Mouse (Mus musculus): Measurements from ENCODE around the gene Gcnt2. TPM values are rescaled to one million over a fixed set of nuclear protein-coding genes. Genes with fewer than 3 reads are reported as not detected.
"Not testable (repeated sequence)": the region's sequence is repeated elsewhere in the genome, so short reads cannot be mapped to it uniquely, and the experiment has no call there.

The Gcnt2 gene
- polyA plus RNA-seq, 1 experiment from 2014 or later = 6.0 TPM

DNA sequence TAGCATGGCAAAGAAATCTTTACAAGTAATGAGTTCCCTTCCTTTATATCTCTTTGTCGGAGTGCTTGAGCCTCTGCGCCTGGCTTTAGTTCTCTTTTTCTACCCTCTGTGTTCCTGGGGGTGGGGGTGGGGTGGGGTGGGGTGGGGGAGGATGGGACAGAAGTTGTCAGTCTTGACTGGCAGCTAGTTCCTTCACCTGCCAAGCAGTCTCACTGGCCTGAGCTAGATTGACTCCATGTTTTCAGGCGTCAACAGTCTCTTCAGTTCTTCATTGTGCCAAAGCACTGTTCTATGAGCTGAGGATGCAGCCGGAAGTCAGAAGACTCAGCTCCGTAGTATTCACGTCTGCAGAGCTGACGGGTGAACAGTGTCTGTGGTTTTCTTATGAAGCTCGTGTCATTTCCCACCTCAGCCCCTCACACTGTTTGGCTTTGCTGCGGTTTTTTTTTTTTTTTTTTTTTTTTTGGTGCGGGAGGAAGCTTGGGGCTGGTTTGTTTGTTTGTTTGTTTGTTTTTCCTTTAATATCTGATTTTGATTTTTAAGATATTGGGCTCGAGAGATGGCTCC is 62.8 kb downstream of the Gcnt2 start:
- 77% methylated on average over 11 of the region's 11 CpGs for WGBS
- Histone ChIP-seq H3K4me2 (replicated peaks) (no peak overlapping the region), H3K4me3 (replicated peaks) (no peak overlapping the region), H3K9ac (no peak overlapping the region), H3K27me3 (peaks cover 7% of the 10 kb centered on the region; the same call in 1 of the 2 replicates), H3K36me3 (no peaks in the 10 kb centered on the region), H3K4me1 (peaks cover 12% of the 10 kb centered on the region), H3K27ac (replicated peaks) (no peak overlapping the region), H3K9me3 (replicated peaks) (no peaks in the 10 kb centered on the region)
- no peak for ATAC-seq (ENCODE audit: insufficient number of reproducible peaks, low FRiP score, low TSS enrichment, low read depth)

- no peak for ATAC-seq (ENCODE audit: insufficient number of reproducible peaks, low FRiP score, low TSS enrichment, low read depth)
- Histone ChIP-seq H3K36me3 (no peaks in the 10 kb centered on the region), H3K27ac (replicated peaks) (no peak overlapping the region), H3K9ac (no peak overlapping the region), H3K9me3 (replicated peaks) (no peaks in the 10 kb centered on the region), H3K4me2 (replicated peaks) (no peak overlapping the region), H3K4me1 (0 out of 2 replicates have a peak, but pooled peaks cover 3% of the 10 kb centered on the region), H3K27me3 (no peaks in the 10 kb centered on the region), H3K4me3 (replicated peaks) (no peak overlapping the region)
- WGBS = 42% methylated on average over 4 of the region's 4 CpGs
Observed at GRCm38 (mm10) chr13:40923756-40924315, 64.3 kb downstream of the Gcnt2 start.

DNA sequence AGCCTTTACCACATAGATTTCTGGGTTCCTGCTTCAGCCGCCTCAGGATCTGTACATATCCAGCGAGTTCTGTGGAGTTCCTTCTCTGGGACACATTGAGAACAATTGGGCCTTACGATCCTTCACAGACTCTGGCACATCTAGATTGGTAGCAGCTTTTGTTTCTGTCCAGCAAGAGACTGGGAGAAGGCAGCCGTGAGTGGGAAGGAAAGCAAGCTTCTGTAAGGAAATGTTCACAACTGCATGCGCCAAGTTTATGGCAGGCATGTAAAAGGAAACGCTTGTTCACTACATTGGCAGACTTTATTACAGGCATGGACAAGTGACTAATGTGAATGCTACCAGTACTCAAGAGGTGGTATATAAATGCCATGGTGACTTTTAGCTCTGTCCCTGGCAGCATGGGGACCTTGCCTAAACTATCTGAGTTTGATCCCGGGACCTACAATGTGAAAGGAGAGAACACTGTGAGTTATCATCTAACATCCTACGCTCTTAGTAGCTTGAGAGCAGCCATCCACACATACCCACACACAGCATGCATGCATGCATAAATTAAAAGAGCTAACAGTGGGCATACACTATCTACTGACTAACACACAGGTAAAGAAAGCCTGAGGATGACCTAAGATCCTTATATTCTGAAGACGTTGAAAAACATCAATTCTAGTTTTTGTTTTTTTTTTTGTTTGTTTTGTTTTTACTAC is 68.8 kb downstream of the Gcnt2 start:
- no peak overlapping the region for H3K27ac ChIP-seq (replicated peaks)
- no peak for ATAC-seq (ENCODE audit: insufficient number of reproducible peaks, low FRiP score, low TSS enrichment, low read depth)
- no peak overlapping the region for H3K4me3 ChIP-seq (replicated peaks)
- no peaks in the 10 kb centered on the region for H3K36me3 ChIP-seq
- WGBS = 70% methylated on average over 9 of the region's 9 CpGs
- H3K27me3 ChIP-seq = no peaks in the 10 kb centered on the region
- no peaks in the 10 kb centered on the region for H3K9me3 ChIP-seq (replicated peaks)
- 0 out of 2 replicates have a peak, but pooled peaks cover 3% of the 10 kb centered on the region for H3K4me1 ChIP-seq
- H3K4me2 ChIP-seq (replicated peaks) = no peak overlapping the region
- H3K9ac ChIP-seq = no peak overlapping the region

DNA sequence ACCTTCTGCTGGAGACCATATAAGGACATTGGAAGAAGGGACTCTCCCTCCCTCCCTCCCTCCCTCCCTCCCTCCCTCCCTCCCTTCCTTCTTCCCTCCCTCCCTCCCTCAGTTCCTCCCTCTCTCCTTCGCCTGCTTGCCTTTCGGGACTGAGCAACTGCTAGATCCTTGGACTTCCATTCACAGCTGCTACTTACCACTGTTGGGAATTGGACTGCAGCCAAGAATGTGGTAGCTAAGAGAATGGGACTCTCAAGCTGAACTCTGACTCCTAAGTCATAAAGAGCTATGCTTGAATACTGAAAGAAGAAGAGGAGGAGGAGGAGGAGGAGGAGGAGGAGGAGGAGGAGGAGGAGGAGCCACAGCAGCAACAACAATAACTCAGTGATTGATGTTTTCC is 72.3 kb downstream of the Gcnt2 start:
- not testable (repeated sequence) for H3K27me3 ChIP-seq; H3K27ac ChIP-seq (replicated peaks)

DNA sequence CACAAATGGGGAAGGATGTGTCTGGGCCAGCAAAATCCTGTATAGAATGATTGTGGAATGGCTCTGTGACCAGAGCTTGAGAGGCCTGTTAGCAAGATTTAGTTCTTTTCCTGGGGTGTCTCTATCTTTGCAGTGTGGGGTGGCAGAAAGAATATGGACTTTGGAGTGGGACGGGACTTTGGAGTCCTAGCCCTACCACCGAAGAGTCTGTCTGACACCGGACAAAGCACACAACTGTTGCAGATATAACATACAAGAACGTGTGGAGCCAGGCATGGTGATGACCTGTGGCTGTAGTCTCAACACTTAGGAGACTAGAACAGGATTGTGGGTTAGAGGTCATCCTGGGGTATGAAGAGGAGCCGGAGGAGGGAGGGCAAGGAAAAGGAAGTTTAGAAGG is 73.0 kb downstream of the Gcnt2 start:
- Histone ChIP-seq H3K4me2 (replicated peaks) (no peak overlapping the region), H3K9ac (no peak overlapping the region), H3K4me3 (replicated peaks) (no peak overlapping the region), H3K27ac (replicated peaks) (no peak overlapping the region), H3K9me3 (replicated peaks) (no peaks in the 10 kb centered on the region), H3K4me1 (0 out of 2 replicates have a peak, but pooled peaks cover 3% of the 10 kb centered on the region), H3K27me3 (no peaks in the 10 kb centered on the region), H3K36me3 (no peaks in the 10 kb centered on the region)
- WGBS = 82% methylated on average over 5 of the region's 5 CpGs
- ATAC-seq (ENCODE audit: insufficient number of reproducible peaks, low FRiP score, low TSS enrichment, low read depth) = no peak

More for the DNA sequence above, 72.3 kb downstream of the Gcnt2 start:
- 0 out of 2 replicates have a peak, but pooled peaks have one; percentile 57 for ATAC-seq (ENCODE audit: insufficient number of reproducible peaks, low FRiP score, low TSS enrichment, low read depth)
- H3K36me3 ChIP-seq; H3K4me3 ChIP-seq (replicated peaks); H3K9ac ChIP-seq; H3K9me3 ChIP-seq (replicated peaks); H3K4me2 ChIP-seq (replicated peaks); H3K4me1 ChIP-seq: not testable (repeated sequence)
- no CpG with 5 or more reads among the region's 2 CpGs for WGBS

- no peaks in the 10 kb centered on the region for H3K36me3 ChIP-seq
- no peak overlapping the region for H3K9ac ChIP-seq
- no peak for ATAC-seq (ENCODE audit: insufficient number of reproducible peaks, low FRiP score, low TSS enrichment, low read depth)
- no peak overlapping the region for H3K4me3 ChIP-seq (replicated peaks)
- no peak overlapping the region for H3K4me2 ChIP-seq (replicated peaks)
- no peaks in the 10 kb centered on the region for H3K27me3 ChIP-seq
- H3K4me1 ChIP-seq = no peaks in the 10 kb centered on the region
- 65% methylated on average over 3 of the region's 3 CpGs for WGBS
- no peaks in the 10 kb centered on the region for H3K9me3 ChIP-seq (replicated peaks)
- no peak overlapping the region for H3K27ac ChIP-seq (replicated peaks)
Observed at GRCm38 (mm10) chr13:40934341-40934740, 74.8 kb downstream of the Gcnt2 start.

DNA sequence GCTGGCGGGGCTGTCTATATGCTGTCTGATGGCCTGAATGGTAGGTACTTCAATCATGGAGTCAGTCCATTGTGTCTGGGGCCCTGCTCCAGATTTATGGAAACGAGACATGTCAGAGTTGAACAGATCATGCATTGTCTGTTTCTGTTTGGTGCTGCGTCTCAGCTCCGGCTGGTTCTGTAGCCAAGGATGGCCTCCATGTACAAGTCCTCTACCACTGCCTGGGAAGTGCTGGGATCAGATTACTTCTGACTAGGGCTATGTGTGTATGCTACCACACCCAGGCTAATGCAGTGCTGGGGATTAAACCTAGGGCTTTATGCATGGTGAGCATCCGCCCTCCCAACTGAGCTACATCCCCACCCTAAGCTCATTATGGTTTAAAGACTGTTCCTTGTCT is 78.0 kb downstream of the Gcnt2 start:
- Histone ChIP-seq H3K27ac (replicated peaks) (no peak overlapping the region), H3K4me3 (replicated peaks) (no peak overlapping the region), H3K27me3 (no peaks in the 10 kb centered on the region), H3K4me1 (no peaks in the 10 kb centered on the region), H3K9ac (no peak overlapping the region), H3K36me3 (no peaks in the 10 kb centered on the region), H3K9me3 (replicated peaks) (no peaks in the 10 kb centered on the region), H3K4me2 (replicated peaks) (no peak overlapping the region)
- ATAC-seq (ENCODE audit: insufficient number of reproducible peaks, low FRiP score, low TSS enrichment, low read depth) = no peak
- 77% methylated on average over 5 of the region's 5 CpGs for WGBS

GRCm38 (mm10) chr13:40938485-40939357 is 79.2 kb downstream of the Gcnt2 start:
- no peaks in the 10 kb centered on the region for H3K27me3 ChIP-seq
- 0 out of 2 replicates have a peak, but pooled peaks have one; percentile 34 for ATAC-seq (ENCODE audit: insufficient number of reproducible peaks, low FRiP score, low TSS enrichment, low read depth)
- WGBS = 72% methylated on average over 11 of the region's 11 CpGs
- H3K4me3 ChIP-seq (replicated peaks) = no peak overlapping the region
- H3K9me3 ChIP-seq (replicated peaks) = no peaks in the 10 kb centered on the region
- no peak overlapping the region for H3K9ac ChIP-seq
- H3K27ac ChIP-seq (replicated peaks) = no peak overlapping the region
- H3K4me1 ChIP-seq = no peaks in the 10 kb centered on the region
- H3K4me2 ChIP-seq (replicated peaks) = no peak overlapping the region
- no peaks in the 10 kb centered on the region for H3K36me3 ChIP-seq

DNA sequence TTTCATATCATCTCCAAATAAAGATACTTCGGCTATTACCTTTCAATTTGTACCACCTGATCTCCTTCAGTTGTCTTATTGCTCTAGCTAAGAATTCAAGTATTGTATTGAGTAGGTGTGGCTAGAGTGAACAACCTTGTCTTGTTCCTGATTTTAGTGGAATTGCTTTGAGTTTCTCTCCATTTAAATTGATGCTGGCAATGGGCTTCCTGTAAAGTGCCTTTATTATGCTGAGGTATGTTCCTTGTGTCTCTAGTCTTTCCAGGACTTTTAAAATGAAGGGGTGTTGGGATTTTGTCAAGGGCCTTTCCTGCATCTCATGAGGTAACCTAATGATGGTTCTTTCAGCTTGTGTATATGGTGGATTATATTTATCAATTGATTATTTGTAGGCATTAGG is 83.5 kb downstream of the Gcnt2 start:
- no peaks in the 10 kb centered on the region for H3K9me3 ChIP-seq (replicated peaks)
- no peak overlapping the region for H3K27ac ChIP-seq (replicated peaks)
- H3K36me3 ChIP-seq = no peaks in the 10 kb centered on the region
- H3K4me2 ChIP-seq (replicated peaks) = no peak overlapping the region
- no peaks in the 10 kb centered on the region for H3K27me3 ChIP-seq
- WGBS = 91% methylated on average over 1 of the region's 1 CpGs
- no peak overlapping the region for H3K9ac ChIP-seq
- H3K4me1 ChIP-seq = 0 out of 2 replicates have a peak, but pooled peaks cover 2% of the 10 kb centered on the region
- no peak overlapping the region for H3K4me3 ChIP-seq (replicated peaks)
- ATAC-seq (ENCODE audit: insufficient number of reproducible peaks, low FRiP score, low TSS enrichment, low read depth) = no peak

GRCm38 (mm10) chr13:40943936-40944335 is 84.4 kb downstream of the Gcnt2 start:
- Histone ChIP-seq H3K9ac (no peak overlapping the region), H3K4me1 (0 out of 2 replicates have a peak, but pooled peaks cover 2% of the 10 kb centered on the region), H3K9me3 (replicated peaks) (no peaks in the 10 kb centered on the region), H3K36me3 (no peaks in the 10 kb centered on the region), H3K4me2 (replicated peaks) (no peak overlapping the region), H3K27ac (replicated peaks) (no peak overlapping the region), H3K27me3 (no peaks in the 10 kb centered on the region), H3K4me3 (replicated peaks) (no peak overlapping the region)
- 58% methylated on average over 5 of the region's 5 CpGs for WGBS
- ATAC-seq (ENCODE audit: insufficient number of reproducible peaks, low FRiP score, low TSS enrichment, low read depth) = no peak

DNA sequence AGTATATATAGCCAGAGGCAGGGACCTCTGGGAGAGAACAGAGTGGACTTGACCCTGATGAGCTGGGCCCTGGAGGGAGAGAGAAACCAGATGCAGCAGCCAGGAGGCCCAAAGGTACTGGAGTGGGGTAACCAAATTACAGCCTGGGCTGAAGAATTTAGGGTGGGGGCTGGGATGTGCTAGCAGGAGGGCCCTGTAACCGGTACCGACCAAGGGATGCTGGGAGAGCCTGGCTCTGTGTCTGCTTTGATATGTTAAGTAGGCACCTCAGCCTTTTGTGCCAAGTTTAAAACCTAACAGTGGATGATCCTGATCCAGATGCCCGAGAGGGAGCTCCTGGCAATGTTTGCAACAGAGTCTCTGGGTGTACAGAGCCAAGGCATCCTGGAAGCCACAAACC is 84.8 kb downstream of the Gcnt2 start:
- no peaks in the 10 kb centered on the region for H3K9me3 ChIP-seq (replicated peaks)
- no peaks in the 10 kb centered on the region for H3K27me3 ChIP-seq
- 0 out of 2 replicates have a peak, but pooled peaks cover 2% of the 10 kb centered on the region for H3K4me1 ChIP-seq
- H3K9ac ChIP-seq = no peak overlapping the region
- H3K36me3 ChIP-seq = no peaks in the 10 kb centered on the region
- H3K4me3 ChIP-seq (replicated peaks) = no peak overlapping the region
- no peak overlapping the region for H3K4me2 ChIP-seq (replicated peaks)
- WGBS = 12% methylated on average over 3 of the region's 3 CpGs
- ATAC-seq (ENCODE audit: insufficient number of reproducible peaks, low FRiP score, low TSS enrichment, low read depth) = 0 out of 2 replicates have a peak, but pooled peaks have one; percentile 39
- H3K27ac ChIP-seq (replicated peaks) = no peak overlapping the region

Data from embryonic facial prominence, embryonic 15.5 days (tissue).